Mouse (Mus musculus): ENCODE measurements around the gene Ccdc6. TPM values are rescaled to one million over a fixed set of nuclear protein-coding genes. Genes with fewer than 3 reads are reported as not detected.

Ccdc6 gene
- total RNA-seq, 2 experiments from 2014 or later: 77.2 to 80.5 TPM

DNA sequence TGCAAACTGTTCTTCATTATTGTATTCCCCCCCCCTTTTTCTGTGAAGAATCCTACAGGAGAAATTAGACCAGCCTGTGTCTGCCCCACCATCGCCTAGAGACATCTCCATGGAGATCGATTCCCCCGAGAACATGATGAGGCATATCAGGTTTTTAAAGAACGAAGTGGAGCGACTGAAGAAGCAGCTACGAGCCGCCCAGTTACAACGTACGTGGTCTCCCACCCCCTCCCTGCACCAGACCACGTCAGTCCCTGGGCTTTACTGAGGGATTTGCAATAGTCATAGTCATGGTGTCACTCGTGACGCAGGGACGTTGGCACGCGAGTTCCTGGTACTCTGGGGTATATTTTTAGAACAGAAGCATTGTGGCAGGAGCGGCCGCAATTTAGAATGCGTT lies 72.1 kb downstream of the Ccdc6 start:
- no peak for DNase-seq

DNA sequence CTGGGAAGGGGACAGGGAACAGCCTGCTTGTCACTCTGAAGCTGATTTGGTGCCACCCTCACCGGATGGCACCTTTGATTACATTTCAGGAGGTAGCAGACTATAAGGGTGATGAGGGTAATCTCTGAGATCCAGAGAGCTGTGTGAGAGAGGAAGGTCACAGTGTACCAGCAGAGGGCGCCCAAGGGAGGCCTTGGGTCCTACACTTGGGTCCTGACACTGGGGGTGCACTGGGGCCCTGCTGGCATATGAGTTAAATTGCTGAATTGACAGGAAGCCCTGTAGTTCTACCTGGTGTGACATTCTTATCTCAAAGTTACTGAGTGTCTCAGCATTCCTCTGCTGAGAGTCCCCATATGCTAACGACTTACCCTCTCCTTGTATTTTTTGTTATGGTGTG lies 76.4 kb downstream of the Ccdc6 start:
- DNase-seq: peak; percentile 75

- DNase-seq: no peak
These were observed 77.7 kb downstream of the Ccdc6 start for GRCm38 (mm10) chr10:70174494-70175190.

GRCm38 (mm10) chr10:70180727-70181126 lies 83.8 kb downstream of the Ccdc6 start:
- DNase-seq: no peak

- DNase-seq: no peak
These were observed 84.5 kb downstream of the Ccdc6 start for GRCm38 (mm10) chr10:70181279-70181972.

DNA sequence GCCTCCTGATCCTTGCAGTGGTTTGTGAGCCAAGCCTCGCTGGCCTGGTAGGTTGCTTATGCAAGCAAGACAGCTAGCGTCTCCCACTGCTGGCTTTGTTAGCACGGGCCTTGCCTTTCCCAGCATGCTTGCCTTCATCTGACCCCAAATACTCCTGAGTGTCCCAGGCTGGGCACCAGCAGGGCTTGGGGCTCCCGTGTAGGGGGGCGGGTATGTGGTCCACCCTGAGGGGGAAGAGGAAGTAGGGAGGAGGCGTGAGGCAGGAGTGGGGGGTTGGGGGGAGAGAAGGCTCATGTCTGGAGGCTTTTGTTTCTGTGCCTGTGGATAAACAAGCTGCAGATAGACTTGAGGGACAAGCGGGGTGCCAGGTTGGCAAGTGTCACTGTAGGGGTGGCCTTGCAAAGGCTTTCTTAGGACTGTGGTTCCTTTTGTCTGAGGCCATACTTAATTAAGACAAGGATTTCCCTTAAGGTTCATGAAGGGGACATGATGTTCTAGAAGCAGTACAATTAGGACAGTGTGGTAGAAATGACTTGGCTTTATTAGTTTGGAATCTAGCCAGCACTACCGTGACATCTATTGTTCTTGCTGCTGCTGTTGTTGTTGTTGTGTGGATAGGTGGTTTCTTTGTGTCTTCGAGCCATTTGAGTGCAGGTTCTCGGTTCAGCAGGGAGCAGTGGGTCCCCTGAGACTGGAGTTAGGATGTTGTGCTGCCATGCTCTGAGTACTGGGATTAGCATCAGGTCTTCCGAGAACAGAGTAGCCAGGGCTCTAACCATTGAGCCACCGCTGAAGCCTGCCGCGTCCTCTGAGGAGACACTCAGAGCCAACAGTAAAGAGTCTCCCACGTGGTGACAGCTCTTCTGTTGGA lies 86.5 kb downstream of the Ccdc6 start:
- DNase-seq: no peak

DNA sequence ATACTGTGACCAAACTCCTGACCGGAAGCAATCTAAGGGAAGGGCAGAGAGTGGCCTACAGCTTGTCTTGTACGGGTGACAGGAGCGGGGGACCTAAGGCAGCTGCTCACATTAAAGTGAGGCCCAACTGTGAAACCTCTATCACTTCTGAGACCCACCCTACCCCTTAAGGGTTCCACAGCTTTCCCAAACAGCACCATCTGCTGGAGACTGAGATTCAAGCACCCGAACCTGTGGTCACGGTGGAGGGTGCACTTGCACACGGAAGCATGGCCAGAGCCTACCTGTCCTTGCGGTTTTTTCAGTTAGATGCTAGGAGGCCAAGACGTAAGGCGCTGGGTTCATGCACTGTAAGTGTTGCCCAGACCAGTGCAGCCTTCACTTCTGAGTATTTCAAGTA lies 89.2 kb downstream of the Ccdc6 start:
- DNase-seq: peak; percentile 34

GRCm38 (mm10) chr10:70186586-70186985 lies 89.7 kb downstream of the Ccdc6 start:
- no peak for DNase-seq

- DNase-seq: no peak
These were observed 92.9 kb downstream of the Ccdc6 start for GRCm38 (mm10) chr10:70189864-70190263.

GRCm38 (mm10) chr10:70194283-70194682 lies 97.4 kb downstream of the Ccdc6 start:
- DNase-seq: no peak

DNA sequence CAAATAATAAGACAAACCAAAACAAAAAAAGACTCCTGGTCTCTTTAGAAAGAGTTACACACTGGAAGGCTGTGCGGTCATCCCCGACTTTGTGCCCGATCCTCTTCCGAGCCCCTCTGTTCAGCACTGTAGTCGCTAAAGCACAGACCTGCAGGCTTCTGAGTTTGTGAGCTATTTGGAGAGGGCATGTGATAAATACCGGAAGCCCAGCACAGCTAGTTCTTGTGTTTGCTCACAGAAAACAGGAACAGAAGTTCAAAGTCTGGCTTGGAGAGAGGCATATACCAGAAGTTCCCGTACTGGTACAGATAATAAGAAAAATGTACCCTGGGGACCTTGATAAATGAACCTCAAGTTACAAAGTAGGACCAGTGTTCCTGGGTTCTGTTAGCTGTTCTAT lies 98.4 kb downstream of the Ccdc6 start:
- no peak for DNase-seq

DNA sequence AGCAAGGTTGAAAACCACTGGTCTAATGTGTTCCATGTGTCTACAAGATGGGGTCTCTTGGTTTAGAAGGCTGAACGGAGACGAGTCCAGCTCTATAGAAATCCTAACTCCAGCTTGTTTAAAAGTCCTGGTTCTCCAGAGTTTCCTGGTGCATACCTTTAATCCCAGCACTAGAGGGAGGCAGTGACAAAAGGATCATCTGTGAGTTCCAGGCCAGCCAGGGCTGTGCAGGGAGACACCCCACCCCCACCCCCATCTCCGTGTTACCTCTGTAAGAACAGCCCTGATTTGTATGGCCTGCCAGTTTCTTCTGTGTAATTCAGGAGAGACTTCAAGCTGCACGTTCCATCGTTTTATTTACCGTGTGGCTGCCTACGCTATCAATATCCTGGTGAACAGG lies 98.9 kb downstream of the Ccdc6 start:
- no peak for DNase-seq

- DNase-seq: no peak
These were observed 99.7 kb downstream of the Ccdc6 start for GRCm38 (mm10) chr10:70196666-70197065.

DNA sequence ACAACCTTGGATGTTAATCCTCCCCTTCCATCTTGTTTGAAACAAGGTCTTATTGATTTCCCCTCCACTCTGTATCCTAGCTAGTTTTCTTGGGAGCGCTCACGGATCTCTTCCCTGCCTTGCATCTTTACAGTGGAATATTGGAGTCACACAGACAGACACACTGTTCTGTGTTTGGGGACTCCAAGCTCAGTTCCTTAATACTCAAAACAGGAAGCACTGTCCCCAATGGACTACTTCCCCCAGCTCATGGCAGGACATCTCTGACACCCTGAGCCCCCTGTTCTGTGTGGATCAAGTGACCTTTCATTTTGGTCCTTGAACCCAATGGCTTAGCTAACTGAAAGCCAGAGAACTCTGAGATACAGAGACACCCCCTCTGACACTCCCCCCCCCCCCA lies 100.7 kb downstream of the Ccdc6 start:
- no peak for DNase-seq

DNA sequence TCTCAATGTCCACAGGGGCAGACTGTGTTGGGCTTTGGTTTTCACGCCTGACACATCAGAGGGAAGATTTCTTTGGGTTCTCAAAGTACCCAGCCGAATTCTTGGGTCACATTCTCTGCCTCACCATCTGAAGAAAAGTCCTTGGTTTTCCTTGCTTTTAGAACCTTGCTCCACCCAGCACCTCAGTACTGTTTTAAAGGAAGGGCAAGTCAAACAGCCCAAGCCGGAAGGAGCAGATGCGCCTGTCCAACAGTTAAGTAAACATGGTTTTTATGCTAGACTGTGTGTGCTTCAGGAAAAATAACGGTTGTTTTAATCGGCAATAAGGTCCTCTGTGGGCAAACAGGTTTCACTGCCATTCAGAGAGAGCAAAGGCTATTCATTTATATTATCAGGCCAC lies 101.1 kb downstream of the Ccdc6 start:
- DNase-seq: no peak

DNA sequence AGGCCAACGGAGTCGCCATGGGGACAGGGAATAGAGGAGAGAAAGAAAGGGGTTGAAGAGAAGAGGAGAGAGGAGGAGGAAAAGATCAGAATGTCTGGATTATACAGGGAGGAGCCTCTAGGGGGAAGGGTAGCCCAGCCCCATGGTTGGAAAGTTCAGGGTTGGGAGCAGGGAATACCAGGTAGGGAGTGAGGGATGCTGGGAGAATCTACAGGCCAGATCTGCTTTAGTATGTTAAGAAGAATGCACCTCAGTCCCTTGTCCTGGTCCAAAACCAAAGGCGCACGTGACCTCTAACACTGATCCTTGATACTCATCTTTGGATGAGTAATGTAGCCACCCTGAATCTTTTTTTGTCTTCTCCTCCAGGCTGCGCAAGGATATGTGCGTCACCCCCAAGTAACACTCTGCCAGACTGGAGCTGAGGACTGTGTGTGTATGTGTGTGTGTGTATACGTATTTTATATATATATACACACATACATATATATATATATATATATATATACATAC lies 102.1 kb downstream of the Ccdc6 start:
- DNase-seq: no peak

DNA sequence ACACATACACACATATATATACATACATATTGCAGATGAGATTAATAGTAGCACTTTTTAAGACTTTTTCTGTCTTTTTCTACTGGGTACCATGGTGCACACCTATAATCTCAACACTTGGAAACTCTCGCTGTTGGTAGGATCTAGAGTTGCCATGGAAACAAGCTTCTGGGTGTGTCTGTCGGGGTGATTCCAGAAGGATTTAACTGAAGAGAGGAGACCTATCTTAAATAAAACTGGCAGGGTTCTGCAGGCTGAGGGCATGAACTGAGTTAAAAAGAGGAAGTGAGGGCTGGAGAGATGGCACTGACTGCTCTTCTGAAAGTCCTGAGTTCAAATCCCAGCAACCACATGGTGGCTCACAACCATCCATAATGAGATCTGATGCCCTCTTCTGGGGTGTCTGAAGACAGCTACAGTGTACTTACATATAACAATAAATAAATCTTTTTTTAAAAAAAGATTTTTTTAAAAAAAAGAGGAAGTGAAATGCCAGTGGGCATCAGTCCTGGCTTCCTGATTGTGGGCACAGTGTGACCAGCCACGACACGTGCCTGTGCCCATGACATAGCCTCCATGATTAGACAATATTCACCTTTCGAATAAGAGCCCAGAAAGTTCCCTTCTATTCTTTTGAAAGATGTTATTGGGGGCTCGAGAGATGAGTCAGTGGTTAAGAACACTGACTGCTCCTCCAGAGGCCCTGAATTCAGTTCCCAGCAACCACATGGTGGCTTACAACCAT lies 102.7 kb downstream of the Ccdc6 start:
- no peak for DNase-seq

- no peak for DNase-seq
These were observed 104.1 kb downstream of the Ccdc6 start for GRCm38 (mm10) chr10:70200889-70201500.

DNA sequence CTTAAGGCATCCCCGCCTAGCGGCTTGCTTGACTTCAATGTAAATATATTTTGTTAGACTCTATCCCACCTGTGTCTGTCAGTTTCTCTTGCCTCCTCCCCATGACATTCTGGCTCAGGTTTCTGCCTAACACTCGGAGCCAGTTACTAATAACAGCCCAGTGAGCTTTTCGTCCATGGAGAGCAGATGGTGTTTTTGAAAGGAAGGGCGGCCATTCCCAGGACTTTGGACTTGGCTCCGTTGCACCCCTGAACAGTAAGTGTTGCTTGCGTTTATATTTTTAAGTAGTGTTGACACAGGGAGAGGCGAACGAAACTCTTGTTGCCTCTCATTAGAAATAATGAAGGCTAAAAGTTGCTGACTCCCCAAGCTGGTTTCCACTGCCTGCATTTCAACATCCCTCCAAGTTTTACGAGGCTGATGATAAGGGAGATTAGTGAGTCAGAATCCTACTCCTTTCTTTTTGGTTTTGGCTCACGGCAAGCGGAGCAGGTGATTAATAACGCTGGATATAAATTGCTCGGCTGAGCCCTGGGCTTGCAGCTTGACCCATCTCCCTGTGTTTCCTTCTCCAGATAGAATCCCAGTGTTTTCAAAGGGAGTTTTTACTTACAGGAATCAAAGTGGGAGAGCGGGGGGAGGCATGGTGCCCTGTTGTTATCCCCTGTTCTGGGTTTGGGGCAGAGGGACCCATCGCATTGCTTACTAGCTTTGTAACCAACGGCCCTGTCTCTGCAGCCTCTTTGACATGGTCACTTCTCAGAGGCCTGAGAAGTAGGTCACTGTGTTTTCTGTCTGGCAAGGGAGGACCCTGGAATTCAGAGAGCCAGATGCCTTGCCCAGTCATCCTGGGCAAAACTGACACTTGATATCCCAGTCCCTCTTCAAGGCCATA lies 107.8 kb downstream of the Ccdc6 start, which contains the start of gene Mrln:
Mrln (plus strand) TSS at position 160 of the 895 bp plus-strand sequence.
- DNase-seq: peak; percentile 22

DNA sequence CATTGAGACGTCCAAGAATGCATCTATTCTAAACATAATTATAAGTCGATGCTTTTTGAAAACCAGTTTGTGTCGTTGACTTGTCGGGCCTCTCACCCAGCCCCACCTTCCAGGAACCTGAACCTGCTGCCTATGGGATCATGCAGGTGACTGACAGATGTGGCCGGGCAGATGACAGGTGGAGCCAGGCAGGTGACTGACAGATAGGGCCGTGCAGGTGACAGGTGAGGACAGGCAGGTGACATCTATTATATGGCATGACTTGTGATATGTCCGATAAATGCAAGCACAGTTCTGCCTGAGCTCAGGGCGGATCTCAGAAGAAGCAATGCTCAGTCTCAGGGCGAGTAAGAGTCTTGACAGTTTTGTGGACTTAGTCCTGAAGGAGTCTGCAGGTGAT lies 114.4 kb downstream of the Ccdc6 start:
- DNase-seq: no peak
